Mouse (Mus musculus): Measurements from ENCODE around the gene Phlda1.

Phlda1 gene

GRCm38 (mm10) chr10:111505406-111505805 is 680 bp upstream of the Phlda1 start:
- DNase-seq, result no peak

- peak; percentile 47 for DNase-seq
Measured at GRCm38 (mm10) chr10:111506926-111507459, 907 bp downstream of the Phlda1 start.

GRCm38 (mm10) chr10:111507460-111508211 is 1.6 kb downstream of the Phlda1 start:
- DNase-seq, result peak; percentile 75

- DNase-seq, result no peak
Measured at GRCm38 (mm10) chr10:111508324-111509080, 2.4 kb downstream of the Phlda1 start.

- no peak for DNase-seq
Measured at GRCm38 (mm10) chr10:111509103-111509784, 3.2 kb downstream of the Phlda1 start.

GRCm38 (mm10) chr10:111509981-111510380 is 3.9 kb downstream of the Phlda1 start:
- no peak for DNase-seq

GRCm38 (mm10) chr10:111510798-111511197 is 4.7 kb downstream of the Phlda1 start:
- DNase-seq, result no peak

- peak; percentile 86 for DNase-seq
Measured at GRCm38 (mm10) chr10:111512036-111512568, 6.0 kb downstream of the Phlda1 start.

- no peak for DNase-seq
Measured at GRCm38 (mm10) chr10:111514282-111514885, 8.3 kb downstream of the Phlda1 start.

GRCm38 (mm10) chr10:111515071-111516010 is 9.3 kb downstream of the Phlda1 start:
- DNase-seq, result no peak

GRCm38 (mm10) chr10:111516172-111516588 is 10.1 kb downstream of the Phlda1 start:
- DNase-seq, result peak; percentile 61

GRCm38 (mm10) chr10:111516804-111517436 is 10.8 kb downstream of the Phlda1 start:
- no peak for DNase-seq

- no peak for DNase-seq
Measured at GRCm38 (mm10) chr10:111518350-111518749, 12.3 kb downstream of the Phlda1 start.

- DNase-seq, result no peak
Measured at GRCm38 (mm10) chr10:111519620-111520370, 13.7 kb downstream of the Phlda1 start.

GRCm38 (mm10) chr10:111520621-111521020 is 14.5 kb downstream of the Phlda1 start:
- no peak for DNase-seq

GRCm38 (mm10) chr10:111521636-111522035 is 15.6 kb downstream of the Phlda1 start:
- no peak for DNase-seq

GRCm38 (mm10) chr10:111522230-111522629 is 16.1 kb downstream of the Phlda1 start:
- DNase-seq, result no peak

- no peak for DNase-seq
Measured at GRCm38 (mm10) chr10:111523894-111524293, 17.8 kb downstream of the Phlda1 start.

- DNase-seq, result no peak
Measured at GRCm38 (mm10) chr10:111527057-111527456, 21.0 kb downstream of the Phlda1 start.

- DNase-seq, result no peak
Measured at GRCm38 (mm10) chr10:111527613-111528012, 21.5 kb downstream of the Phlda1 start.
